Mouse (Mus musculus) forebrain, embryonic 11.5 days (tissue): Measurements from ENCODE around the gene Cep350. TPM values are rescaled to one million over a fixed set of nuclear protein-coding genes. Genes with fewer than 3 reads are reported as not detected.
"Not testable (repeated sequence)": the region's sequence is repeated elsewhere in the genome, so short reads cannot be mapped to it uniquely, and the experiment has no call there.

Experiments
- ATAC-seq: fragments of 200-750 bp; cut with Nextera tagmentation; replicated peaks from 2 replicates; pipeline ENCODE4 v1.8.0; 2017; ENCODE audit warnings: moderate TSS enrichment; ENCODE audit not compliant: low FRiP score
- DNase-seq: peaks from one replicate; pipeline ENCODE4 v3.0.0-alpha.2; 2017; ENCODE audit warnings: low spot score
- H3K27ac ChIP-seq: fragments of 300-500 bp; sonication (generic); 2 replicates; pipeline ENCODE4 v1.5.1; 2014; ENCODE audit warnings: low read depth, low read length
- H3K27me3 ChIP-seq: fragments of 300-500 bp; sonication (generic); 2 replicates; pipeline ENCODE4 v1.6.1; 2014; ENCODE audit warnings: mild to moderate bottlenecking, low read length, mixed read lengths; ENCODE audit not compliant: control insufficient read depth, insufficient read depth
- H3K36me3 ChIP-seq: fragments of 300-500 bp; sonication (generic); 2 replicates; pipeline ENCODE4 v1.6.1; 2014; ENCODE audit warnings: mild to moderate bottlenecking, low read length, moderate library complexity, mixed read lengths; ENCODE audit not compliant: control insufficient read depth, insufficient read depth
- H3K4me1 ChIP-seq: fragments of 300-500 bp; sonication (generic); replicated peaks from 2 replicates; pipeline ENCODE4 v1.6.1; 2014; ENCODE audit warnings: low read length, mixed read lengths; ENCODE audit not compliant: control insufficient read depth, insufficient read depth
- H3K4me2 ChIP-seq: fragments of 300-500 bp; sonication (generic); 2 replicates; pipeline ENCODE4 v1.6.1; 2014; ENCODE audit warnings: low read depth, mild to moderate bottlenecking, low read length, moderate library complexity, mixed read lengths; ENCODE audit not compliant: severe bottlenecking
- H3K4me3 ChIP-seq: fragments of 300-500 bp; sonication (generic); 2 replicates; pipeline ENCODE4 v1.5.1; 2014; ENCODE audit warnings: low read depth, low read length
- H3K9ac ChIP-seq: fragments of 300-500 bp; sonication (generic); 2 replicates; pipeline ENCODE4 v1.6.1; 2014; ENCODE audit warnings: low read length
- H3K9me3 ChIP-seq: fragments of 300-500 bp; sonication (generic); 2 replicates; pipeline ENCODE4 v1.6.1; 2016; ENCODE audit warnings: low read length, mixed read lengths; ENCODE audit not compliant: control insufficient read depth
- WGBS: fragments of 180-500 bp; shearing (Covaris S2); extraction: QIAGEN DNeasy Blood & Tissue Kit; methylation state at CpG from one replicate; pipeline ENCODE4 v1.1.7; 2014; 5-methylcytosine and 5-hydroxymethylcytosine counted together
- polyA plus RNA-seq: library from polyadenylated mRNA; unstranded; fragments of >200 nt; fragmentation: Nextera tagmentation; extraction: Ambion mirVana; gene quantifications from 2 replicates; pipeline ENCODE4 v1.2.1, GENCODE M21; 2014

Gene Cep350
- polyA plus RNA-seq, 1 experiment from 2014 or later, result 9.7 TPM

- 95% methylated on average over 2 of the region's 2 CpGs for WGBS
- H3K27ac ChIP-seq, result no peak overlapping the region
- no peaks in the 10 kb centered on the region for H3K4me1 ChIP-seq
- H3K27me3 ChIP-seq, result no peaks in the 10 kb centered on the region
- no peak for DNase-seq
- no peaks in the 10 kb centered on the region for H3K9me3 ChIP-seq
- ATAC-seq, result no peak
- no peak overlapping the region for H3K9ac ChIP-seq
- H3K4me3 ChIP-seq, result no peak overlapping the region
- no peak overlapping the region for H3K4me2 ChIP-seq
- H3K36me3 ChIP-seq, result no peaks in the 10 kb centered on the region
Observed at GRCm38 (mm10) chr1:155944361-155944760, 28.7 kb downstream of the Cep350 start.

- no peak overlapping the region for H3K9ac ChIP-seq
- no peak overlapping the region for H3K27ac ChIP-seq
- H3K36me3 ChIP-seq, result peaks cover 3% of the 10 kb centered on the region; the same call in 1 of the 2 replicates
- no peak for DNase-seq
- no peak overlapping the region for H3K4me3 ChIP-seq
- no peak for ATAC-seq
- H3K9me3 ChIP-seq, result no peaks in the 10 kb centered on the region
- H3K4me2 ChIP-seq, result no peak overlapping the region
- no peaks in the 10 kb centered on the region for H3K4me1 ChIP-seq
- 93% methylated on average over 2 of the region's 2 CpGs for WGBS
- H3K27me3 ChIP-seq, result no peaks in the 10 kb centered on the region
Observed at GRCm38 (mm10) chr1:155937416-155937815, 35.6 kb downstream of the Cep350 start.

- WGBS, result 90% methylated on average over 2 of the region's 2 CpGs
- no peak for ATAC-seq
- H3K9me3 ChIP-seq, result no peaks in the 10 kb centered on the region
Observed at GRCm38 (mm10) chr1:155934702-155935101, 38.4 kb downstream of the Cep350 start.

GRCm38 (mm10) chr1:155903561-155903960 lies 69.5 kb downstream of the Cep350 start:
- H3K36me3 ChIP-seq, result peaks cover 2% of the 10 kb centered on the region; the same call in 1 of the 2 replicates
- no peaks in the 10 kb centered on the region for H3K4me1 ChIP-seq
- H3K9ac ChIP-seq, result no peak overlapping the region
- ATAC-seq (no peak), DNase-seq (no peak)
- no peaks in the 10 kb centered on the region for H3K27me3 ChIP-seq
- H3K27ac ChIP-seq, result no peak overlapping the region
- no peaks in the 10 kb centered on the region for H3K9me3 ChIP-seq
- 86% methylated on average over 3 of the region's 3 CpGs for WGBS
- no peak overlapping the region for H3K4me3 ChIP-seq
- H3K4me2 ChIP-seq, result no peak overlapping the region

More at GRCm38 (mm10) chr1:155934702-155935101, 38.4 kb downstream of the Cep350 start:
- no peak overlapping the region for H3K4me2 ChIP-seq
- no peaks in the 10 kb centered on the region for H3K27me3 ChIP-seq
- H3K36me3 ChIP-seq, result peaks cover 3% of the 10 kb centered on the region; the same call in 1 of the 2 replicates
- H3K9ac ChIP-seq, result no peak overlapping the region
- H3K4me3 ChIP-seq, result no peak overlapping the region
- H3K4me1 ChIP-seq, result no peaks in the 10 kb centered on the region
- DNase-seq, result no peak
- no peak overlapping the region for H3K27ac ChIP-seq

- no peak overlapping the region for H3K4me3 ChIP-seq
- DNase-seq (no peak), ATAC-seq (no peak)
- H3K27ac ChIP-seq, result no peak overlapping the region
- H3K4me2 ChIP-seq, result no peak overlapping the region
- peaks cover 2% of the 10 kb centered on the region; the same call in 1 of the 2 replicates for H3K36me3 ChIP-seq
- no peak overlapping the region for H3K9ac ChIP-seq
- WGBS, result 96% methylated on average over 8 of the region's 8 CpGs
- H3K4me1 ChIP-seq, result no peaks in the 10 kb centered on the region
- H3K27me3 ChIP-seq, result no peaks in the 10 kb centered on the region
- H3K9me3 ChIP-seq, result no peaks in the 10 kb centered on the region
Observed at GRCm38 (mm10) chr1:155901348-155901747, 71.7 kb downstream of the Cep350 start.

GRCm38 (mm10) chr1:155894382-155894781 lies 78.7 kb downstream of the Cep350 start:
- Histone ChIP-seq H3K9ac (no peak overlapping the region), H3K9me3 (no peaks in the 10 kb centered on the region), H3K27ac (no peak overlapping the region), H3K36me3 (peaks cover 5% of the 10 kb centered on the region; the same call in 1 of the 2 replicates), H3K4me3 (no peak overlapping the region), H3K4me1 (no peaks in the 10 kb centered on the region), H3K27me3 (no peaks in the 10 kb centered on the region), H3K4me2 (no peak overlapping the region)
- ATAC-seq (no peak), DNase-seq (no peak)
- WGBS, result 89% methylated on average over 10 of the region's 10 CpGs

GRCm38 (mm10) chr1:155886846-155887245 lies 86.2 kb downstream of the Cep350 start:
- Histone ChIP-seq H3K27ac (no peak overlapping the region), H3K4me3 (no peak overlapping the region), H3K9ac (no peak overlapping the region), H3K36me3 (peaks cover 10% of the 10 kb centered on the region), H3K27me3 (no peaks in the 10 kb centered on the region), H3K4me2 (no peak overlapping the region), H3K9me3 (no peaks in the 10 kb centered on the region), H3K4me1 (no peaks in the 10 kb centered on the region)
- 78% methylated on average over 2 of the region's 2 CpGs for WGBS
- no peak for ATAC-seq
- no peak for DNase-seq

- H3K4me3 ChIP-seq, result not testable (repeated sequence)
Observed at GRCm38 (mm10) chr1:155882646-155883231, 90.3 kb downstream of the Cep350 start.

GRCm38 (mm10) chr1:155879596-155879995 lies 93.5 kb downstream of the Cep350 start:
- Histone ChIP-seq H3K27me3 (no peaks in the 10 kb centered on the region), H3K27ac (no peak overlapping the region), H3K9ac (no peak overlapping the region), H3K4me2 (no peak overlapping the region), H3K9me3 (no peaks in the 10 kb centered on the region), H3K36me3 (peaks cover 4% of the 10 kb centered on the region), H3K4me3 (no peak overlapping the region), H3K4me1 (no peaks in the 10 kb centered on the region)
- WGBS, result 87% methylated on average over 3 of the region's 3 CpGs
- DNase-seq (no peak), ATAC-seq (no peak)

More at GRCm38 (mm10) chr1:155882646-155883231, 90.3 kb downstream of the Cep350 start:
- not testable (repeated sequence) for DNase-seq, H3K4me1 ChIP-seq, H3K27me3 ChIP-seq, H3K9me3 ChIP-seq, H3K36me3 ChIP-seq, ATAC-seq, H3K27ac ChIP-seq, H3K4me2 ChIP-seq, H3K9ac ChIP-seq
- 86% methylated on average over 3 of the region's 3 CpGs for WGBS
